Mouse (Mus musculus) ES-E14 (cell line): ENCODE data around the gene Slamf9. TPM values are rescaled to one million over a fixed set of nuclear protein-coding genes. Genes with fewer than 3 reads are reported as not detected.

ENCODE experiments used
- DNase-seq: peaks from one replicate; pipeline ENCODE4 v3.0.0-alpha.2; 2013; ENCODE audit warnings: low read depth, low spot score
- H3K27ac ChIP-seq: 2 replicates; pipeline ENCODE4 v1.5.1; 2012; ENCODE audit warnings: low read depth, mild to moderate bottlenecking, low read length, moderate library complexity, mixed read lengths; ENCODE audit not compliant: poor library complexity, insufficient read depth, severe bottlenecking
- H3K36me3 ChIP-seq: 2 replicates; pipeline ENCODE4 v1.6.1; 2012; ENCODE audit warnings: mild to moderate bottlenecking, low read length, moderate library complexity, mixed read lengths; ENCODE audit not compliant: control insufficient read depth, poor library complexity, insufficient read depth, severe bottlenecking
- H3K4me1 ChIP-seq, 2 experiments: fragments of 150-350 bp in 1 of 2; sonication (generic) in 1 of 2; 2 replicates each; pipeline ENCODE4 v1.6.1; 2012; ENCODE audit warnings: low read length in 2 of 2, mild to moderate bottlenecking in 1 of 2, mixed read lengths in 1 of 2; ENCODE audit not compliant: control insufficient read depth in 2 of 2, insufficient read depth in 2 of 2, poor library complexity in 1 of 2
- H3K4me3 ChIP-seq, 2 experiments: fragments of 150-350 bp in 1 of 2; sonication (generic) in 1 of 2; 2 replicates each; pipeline ENCODE4 v1.5.1; 2012; ENCODE audit warnings: low read length in 2 of 2, low read depth in 1 of 2, mild to moderate bottlenecking in 1 of 2, mixed read lengths in 1 of 2; ENCODE audit not compliant: insufficient read depth in 1 of 2, poor library complexity in 1 of 2, severe bottlenecking in 1 of 2
- H3K9ac ChIP-seq: 2 replicates; pipeline ENCODE4 v1.6.1; 2012; ENCODE audit warnings: low read depth, mild to moderate bottlenecking, low read length, mixed read lengths; ENCODE audit not compliant: poor library complexity, insufficient read depth, severe bottlenecking
- H3K9me3 ChIP-seq: fragments of 150-350 bp; sonication (generic); 2 replicates; pipeline ENCODE4 v1.6.1; 2012; ENCODE audit warnings: low read depth, mild to moderate bottlenecking, low read length; ENCODE audit not compliant: control insufficient read depth, insufficient read depth
- CHD2 ChIP-seq: IDR thresholded peaks from 2 replicates; pipeline ENCODE4 v1.6.1; 2014; ENCODE audit warnings: mild to moderate bottlenecking, low read depth, low read length, inconsistent platforms
- HCFC1 ChIP-seq: IDR thresholded peaks from 2 replicates; pipeline ENCODE4 v1.6.1; 2012; ENCODE audit warnings: low read length, inconsistent platforms, borderline replicate concordance; ENCODE audit not compliant: insufficient read depth
- MAFK ChIP-seq: IDR thresholded peaks from 2 replicates; pipeline ENCODE4 v1.6.1; 2014; ENCODE audit warnings: mild to moderate bottlenecking, low read depth, low read length, inconsistent platforms; ENCODE audit not compliant: insufficient read depth
- ZC3H11A ChIP-seq: IDR thresholded peaks from 2 replicates; pipeline ENCODE4 v1.6.1; 2012; ENCODE audit warnings: low read depth, mild to moderate bottlenecking, inconsistent platforms, low read length, borderline replicate concordance
- ZNF384 ChIP-seq: IDR thresholded peaks from 2 replicates; pipeline ENCODE4 v1.6.1; 2012; ENCODE audit warnings: low read depth, low read length, inconsistent platforms
- in situ Hi-C, 2 experiments: fragments of 600-800 bp; cut with MboI; formaldehyde crosslinking; loops; one replicate each; pipeline ENCODE4 v1.15.1; 2025; ENCODE audit warnings: low sequenced_read_pairs in 2 of 2, inconsistent platforms in 1 of 2; ENCODE audit not compliant: unreplicated experiment in 2 of 2
- total RNA-seq: library from RNA; depleted of rRNA; stranded (reverse); fragments of 300-350 nt; gene quantifications from 2 replicates; pipeline ENCODE4 v1.2.3, GENCODE M21; 2012

The Slamf9 gene
- total RNA-seq, 1 experiment = 2.7 TPM

DNA sequence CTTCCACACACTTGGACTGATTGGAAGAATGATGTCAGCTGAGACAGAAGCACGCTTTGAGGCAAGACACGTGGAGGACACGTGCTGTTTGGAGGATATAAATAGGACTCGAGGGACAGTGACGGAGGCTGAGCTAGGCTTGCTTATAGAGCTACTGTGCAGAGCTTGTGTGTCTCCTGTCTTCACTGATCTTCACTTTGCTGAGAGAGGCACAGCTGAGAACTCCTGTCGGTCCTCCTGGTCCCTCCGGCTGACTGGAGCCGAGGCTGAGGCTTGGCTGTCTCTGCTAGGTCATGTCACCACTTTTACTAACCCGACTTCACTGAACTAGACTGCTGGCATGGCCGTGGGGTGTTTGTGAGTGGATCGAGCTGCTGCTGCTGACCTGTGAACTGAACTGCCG, 48.5 kb downstream of the Slamf9 start:
- Histone ChIP-seq H3K27ac (no peak overlapping the region), H3K4me3 (no peak overlapping the region), H3K4me1 (peaks cover 1 to 22% of the 10 kb centered on the region in 2 experiments; a peak in 2 of 4 replicates), H3K36me3 (no peaks in the 10 kb centered on the region), H3K9ac (no peak overlapping the region), H3K9me3 (no peaks in the 10 kb centered on the region)
- TF ChIP-seq ZC3H11A = no peak
- no peak for DNase-seq
- in situ Hi-C loops = no loop called here

- in situ Hi-C loops = no loop called here
- no peak overlapping the region for H3K9ac ChIP-seq
- H3K9me3 ChIP-seq = no peaks in the 10 kb centered on the region
- no peaks in the 10 kb centered on the region for H3K36me3 ChIP-seq
- H3K4me3 ChIP-seq = no peak overlapping the region
- DNase-seq = no peak
- H3K27ac ChIP-seq = no peak overlapping the region
- TF ChIP-seq CHD2 (no peak), ZNF384 (peak; percentile 88)
- H3K4me1 ChIP-seq = peaks cover 0 to 11% of the 10 kb centered on the region in 2 experiments; a peak in 2 of 4 replicates
These were observed 50.0 kb downstream of the Slamf9 start for GRCm38 (mm10) chr1:172525027-172525764.

DNA sequence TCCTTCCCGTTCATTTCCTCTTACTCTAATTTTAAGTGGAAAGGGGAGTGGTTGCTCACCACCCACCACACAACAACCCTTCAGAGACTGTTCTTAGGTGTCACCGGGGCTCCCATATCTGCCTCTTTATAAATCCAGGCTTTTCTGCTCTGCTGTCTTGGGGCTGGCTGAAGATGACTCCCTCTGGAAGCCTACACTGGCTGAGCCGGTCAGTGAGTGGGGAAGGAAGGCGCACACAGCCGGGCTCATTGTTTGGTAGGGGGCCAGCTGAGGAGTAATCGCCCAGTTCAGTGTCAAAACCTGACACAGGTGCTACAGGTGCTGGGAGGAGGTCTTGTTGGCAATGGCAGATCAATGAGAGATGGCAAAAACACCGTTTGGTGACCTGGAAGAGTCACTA, 50.8 kb downstream of the Slamf9 start:
- H3K4me1 ChIP-seq = peaks cover 0 to 15% of the 10 kb centered on the region in 2 experiments; a peak in 2 of 4 replicates
- no peak for DNase-seq
- no peaks in the 10 kb centered on the region for H3K9me3 ChIP-seq
- H3K27ac ChIP-seq = no peak overlapping the region
- H3K9ac ChIP-seq = peak overlapping the region; percentile 7; the same call in 1 of the 2 replicates
- H3K4me3 ChIP-seq = no peak overlapping the region
- no peak for TF ChIP-seq ZC3H11A
- no peak for TF ChIP-seq MAFK
- TF ChIP-seq ZNF384 = no peak
- no peak for TF ChIP-seq HCFC1
- in situ Hi-C loops = no loop called here
- H3K36me3 ChIP-seq = no peaks in the 10 kb centered on the region

DNA sequence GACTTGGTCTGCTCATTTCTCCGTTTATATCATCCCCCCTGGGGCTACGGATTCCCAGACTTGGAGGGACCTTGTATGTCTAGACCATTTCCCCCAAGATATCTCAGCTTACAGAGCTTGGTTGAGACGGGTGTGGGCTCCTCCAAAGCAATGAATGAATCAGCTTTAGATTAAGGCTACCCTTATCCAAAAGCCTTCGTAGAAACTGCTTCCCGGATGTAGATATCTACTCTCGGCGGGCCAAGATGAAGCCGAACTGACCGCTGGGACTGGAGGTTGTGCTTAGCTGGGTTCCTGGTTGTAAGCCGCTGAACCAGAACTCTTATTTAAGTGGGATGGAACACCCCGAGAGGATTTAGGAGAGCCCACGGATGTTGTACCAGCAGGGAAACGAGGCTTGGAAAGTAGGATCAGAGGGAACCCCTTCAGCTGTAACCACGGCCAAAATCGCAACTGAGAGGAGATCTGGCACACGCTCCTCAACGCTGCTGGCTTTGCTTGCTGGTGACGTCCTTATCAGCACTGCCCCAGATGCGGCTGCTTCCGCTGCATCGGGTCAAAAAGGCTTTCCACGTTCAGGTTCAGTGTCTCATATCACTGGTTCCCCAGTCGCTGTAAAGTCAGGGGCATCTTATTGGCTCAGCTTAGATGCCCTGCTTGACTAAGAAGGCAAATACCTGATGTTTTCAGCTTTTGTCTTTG, 51.4 kb downstream of the Slamf9 start:
- H3K9me3 ChIP-seq = no peaks in the 10 kb centered on the region
- H3K27ac ChIP-seq = no peak overlapping the region
- H3K4me1 ChIP-seq = peaks cover 0 to 15% of the 10 kb centered on the region in 2 experiments; a peak in 3 of 4 replicates
- H3K4me3 ChIP-seq = 0 out of 4 replicates have a peak overlapping the region, but pooled peaks of 1 of the 2 experiments have one; percentile 3
- H3K9ac ChIP-seq = no peak overlapping the region
- in situ Hi-C loops = no loop called here
- no peaks in the 10 kb centered on the region for H3K36me3 ChIP-seq
- no peak for DNase-seq
- TF ChIP-seq MAFK (no peak), CHD2 (no peak), ZC3H11A (no peak), HCFC1 (no peak), ZNF384 (no peak)
